Mouse (Mus musculus) kidney, embryonic 15.5 days (tissue): ENCODE measurements around the gene Clint1. TPM values are rescaled to one million over a fixed set of nuclear protein-coding genes. Genes with fewer than 3 reads are reported as not detected.

Source experiments
- ATAC-seq: fragments of 200-750 bp; cut with Nextera tagmentation; replicated peaks from 2 replicates; pipeline ENCODE4 v1.8.0; 2017; ENCODE audit warnings: moderate TSS enrichment; ENCODE audit not compliant: low FRiP score
- H3K27ac ChIP-seq: fragments of 300-500 bp; sonication (generic); 2 replicates; pipeline ENCODE4 v1.5.1; 2015; ENCODE audit warnings: mild to moderate bottlenecking, inconsistent platforms
- H3K27me3 ChIP-seq: fragments of 300-500 bp; sonication (generic); 2 replicates; pipeline ENCODE4 v1.6.1; 2015; ENCODE audit warnings: inconsistent platforms
- H3K36me3 ChIP-seq: fragments of 300-500 bp; sonication (generic); 2 replicates; pipeline ENCODE4 v1.6.1; 2015; ENCODE audit warnings: inconsistent platforms
- H3K4me1 ChIP-seq: fragments of 300-500 bp; sonication (generic); 2 replicates; pipeline ENCODE4 v1.6.1; 2015; ENCODE audit warnings: inconsistent platforms
- H3K4me2 ChIP-seq: fragments of 300-500 bp; sonication (generic); 2 replicates; pipeline ENCODE4 v1.6.1; 2015; ENCODE audit warnings: moderate library complexity, mild to moderate bottlenecking, inconsistent platforms
- H3K4me3 ChIP-seq: fragments of 300-500 bp; sonication (generic); replicated peaks from 2 replicates; pipeline ENCODE4 v1.5.1; 2015; ENCODE audit warnings: mild to moderate bottlenecking, inconsistent platforms
- H3K9ac ChIP-seq: fragments of 300-500 bp; sonication (generic); 2 replicates; pipeline ENCODE4 v1.6.1; 2015; ENCODE audit warnings: mild to moderate bottlenecking, inconsistent platforms
- H3K9me3 ChIP-seq: fragments of 300-500 bp; sonication (generic); replicated peaks from 2 replicates; pipeline ENCODE4 v1.6.1; 2016; ENCODE audit warnings: inconsistent platforms
- WGBS: fragments of 180-500 bp; shearing (Covaris S2); methylation state at CpG from one replicate; pipeline ENCODE4 v1.1.7; 2015; ENCODE audit warnings: mixed read lengths; 5-methylcytosine and 5-hydroxymethylcytosine counted together
- polyA plus RNA-seq: library from polyadenylated mRNA; unstranded; fragments of >200 nt; fragmentation: Nextera tagmentation; extraction: Ambion mirVana; gene quantifications from 2 replicates; pipeline ENCODE4 v1.2.1, GENCODE M21; 2015

Gene Clint1
- polyA plus RNA-seq, 1 experiment from 2014 or later: 97.8 TPM

GRCm38 (mm10) chr11:45849203-45849602 is 2.6 kb upstream of the Clint1 start:
- Histone ChIP-seq H3K9me3 (no peaks in the 10 kb centered on the region), H3K4me1 (peaks cover 27% of the 10 kb centered on the region), H3K4me2 (no peak overlapping the region), H3K36me3 (peaks cover 11% of the 10 kb centered on the region), H3K9ac (no peak overlapping the region), H3K27me3 (no peaks in the 10 kb centered on the region), H3K27ac (no peak overlapping the region), H3K4me3 (no peak overlapping the region)
- 76% methylated on average over 4 of the region's 4 CpGs for WGBS
- no peak for ATAC-seq

GRCm38 (mm10) chr11:45849859-45850258 is 2.0 kb upstream of the Clint1 start:
- peaks cover 16% of the 10 kb centered on the region for H3K36me3 ChIP-seq
- no peak overlapping the region for H3K4me3 ChIP-seq
- WGBS: 55% methylated on average over 3 of the region's 3 CpGs
- ATAC-seq: no peak
- no peaks in the 10 kb centered on the region for H3K27me3 ChIP-seq
- no peak overlapping the region for H3K4me2 ChIP-seq
- peaks cover 34% of the 10 kb centered on the region for H3K4me1 ChIP-seq
- H3K27ac ChIP-seq: no peak overlapping the region
- no peaks in the 10 kb centered on the region for H3K9me3 ChIP-seq
- no peak overlapping the region for H3K9ac ChIP-seq

- Histone ChIP-seq H3K27ac (no peak overlapping the region), H3K4me1 (peaks cover 38% of the 10 kb centered on the region), H3K9me3 (no peaks in the 10 kb centered on the region), H3K4me2 (no peak overlapping the region), H3K4me3 (no peak overlapping the region), H3K9ac (no peak overlapping the region), H3K27me3 (no peaks in the 10 kb centered on the region), H3K36me3 (peaks cover 18% of the 10 kb centered on the region)
- ATAC-seq: no peak
- 46% methylated on average over 3 of the region's 3 CpGs for WGBS
These were observed 1.5 kb upstream of the Clint1 start for GRCm38 (mm10) chr11:45850317-45850716.

GRCm38 (mm10) chr11:45852124-45852994 is 508 bp downstream of the Clint1 start:
- H3K27me3 ChIP-seq: no peaks in the 10 kb centered on the region
- H3K27ac ChIP-seq: peak overlapping the region; percentile 86
- H3K9me3 ChIP-seq: no peaks in the 10 kb centered on the region
- peak overlapping the region; percentile 59 for H3K4me2 ChIP-seq
- peaks cover 41% of the 10 kb centered on the region for H3K4me1 ChIP-seq
- peak overlapping the region; percentile 96 for H3K9ac ChIP-seq
- peak; percentile 68 for ATAC-seq
- WGBS: under 1% methylated on average over 45 of the region's 58 CpGs
- peaks cover 22% of the 10 kb centered on the region for H3K36me3 ChIP-seq
- peak overlapping the region; percentile 97 for H3K4me3 ChIP-seq

GRCm38 (mm10) chr11:45852995-45853317 is 1.1 kb downstream of the Clint1 start:
- 38% methylated on average over 6 of the region's 6 CpGs for WGBS

GRCm38 (mm10) chr11:45853916-45854315 is 2.1 kb downstream of the Clint1 start:
- Histone ChIP-seq H3K9me3 (no peaks in the 10 kb centered on the region), H3K9ac (no peak overlapping the region), H3K4me3 (peak overlapping the region; percentile 97; the same call in 1 of the 2 replicates), H3K36me3 (peaks cover 27% of the 10 kb centered on the region), H3K4me1 (peaks cover 37% of the 10 kb centered on the region), H3K27ac (no peak overlapping the region), H3K27me3 (no peaks in the 10 kb centered on the region), H3K4me2 (no peak overlapping the region)
- WGBS: 91% methylated on average over 2 of the region's 2 CpGs
- ATAC-seq: no peak

More at GRCm38 (mm10) chr11:45852995-45853317, 1.1 kb downstream of the Clint1 start:
- Histone ChIP-seq H3K27ac (peak overlapping the region; percentile 47), H3K9me3 (no peaks in the 10 kb centered on the region), H3K4me1 (peaks cover 37% of the 10 kb centered on the region), H3K27me3 (no peaks in the 10 kb centered on the region), H3K4me3 (peak overlapping the region; percentile 97), H3K9ac (peak overlapping the region; percentile 27; the same call in 1 of the 2 replicates), H3K4me2 (peak overlapping the region; percentile 59), H3K36me3 (peaks cover 22% of the 10 kb centered on the region)
- no peak for ATAC-seq

- H3K27ac ChIP-seq: 0 out of 2 replicates have a peak overlapping the region, but pooled peaks have one; percentile 10
- H3K4me2 ChIP-seq: peak overlapping the region; percentile 30; the same call in 1 of the 2 replicates
- peaks cover 27% of the 10 kb centered on the region for H3K36me3 ChIP-seq
- H3K4me1 ChIP-seq: peaks cover 37% of the 10 kb centered on the region
- no peak overlapping the region for H3K9ac ChIP-seq
- H3K27me3 ChIP-seq: no peaks in the 10 kb centered on the region
- no peak overlapping the region for H3K4me3 ChIP-seq
- 67% methylated on average over 7 of the region's 7 CpGs for WGBS
- no peak for ATAC-seq
- H3K9me3 ChIP-seq: no peaks in the 10 kb centered on the region
These were observed 2.5 kb downstream of the Clint1 start for GRCm38 (mm10) chr11:45854381-45854780.

- 57% methylated on average over 7 of the region's 7 CpGs for WGBS
- Histone ChIP-seq H3K4me2 (peak overlapping the region; percentile 30), H3K9ac (no peak overlapping the region), H3K9me3 (no peaks in the 10 kb centered on the region), H3K27ac (peak overlapping the region; percentile 37; the same call in 1 of the 2 replicates), H3K27me3 (no peaks in the 10 kb centered on the region), H3K4me1 (peaks cover 40% of the 10 kb centered on the region), H3K36me3 (peaks cover 31% of the 10 kb centered on the region), H3K4me3 (no peak overlapping the region)
- no peak for ATAC-seq
These were observed 3.7 kb downstream of the Clint1 start for GRCm38 (mm10) chr11:45855407-45856148.

GRCm38 (mm10) chr11:45856149-45856516 is 4.3 kb downstream of the Clint1 start:
- Histone ChIP-seq H3K4me2 (peak overlapping the region; percentile 30; the same call in 1 of the 2 replicates), H3K27me3 (no peaks in the 10 kb centered on the region), H3K36me3 (peaks cover 32% of the 10 kb centered on the region), H3K27ac (no peak overlapping the region), H3K4me3 (no peak overlapping the region), H3K9me3 (no peaks in the 10 kb centered on the region), H3K9ac (no peak overlapping the region), H3K4me1 (peaks cover 46% of the 10 kb centered on the region)
- no peak for ATAC-seq
- 70% methylated on average over 6 of the region's 6 CpGs for WGBS

GRCm38 (mm10) chr11:45861334-45861733 is 9.5 kb downstream of the Clint1 start:
- peaks cover 21% of the 10 kb centered on the region for H3K4me1 ChIP-seq
- H3K36me3 ChIP-seq: peaks cover 9% of the 10 kb centered on the region; the same call in 1 of the 2 replicates
- H3K27ac ChIP-seq: no peak overlapping the region
- H3K4me3 ChIP-seq: no peak overlapping the region
- H3K27me3 ChIP-seq: no peaks in the 10 kb centered on the region
- no peak for ATAC-seq
- H3K4me2 ChIP-seq: no peak overlapping the region
- 38% methylated on average over 7 of the region's 7 CpGs for WGBS
- no peaks in the 10 kb centered on the region for H3K9me3 ChIP-seq
- H3K9ac ChIP-seq: no peak overlapping the region

- WGBS: 70% methylated on average over 3 of the region's 3 CpGs
- no peak overlapping the region for H3K27ac ChIP-seq
- H3K9me3 ChIP-seq: no peaks in the 10 kb centered on the region
- no peak overlapping the region for H3K4me2 ChIP-seq
- H3K4me3 ChIP-seq: no peak overlapping the region
- no peak overlapping the region for H3K9ac ChIP-seq
- ATAC-seq: no peak
- H3K4me1 ChIP-seq: peaks cover 18% of the 10 kb centered on the region
- no peaks in the 10 kb centered on the region for H3K27me3 ChIP-seq
- 0 out of 2 replicates have a peak, but pooled peaks cover 4% of the 10 kb centered on the region for H3K36me3 ChIP-seq
These were observed 12.6 kb downstream of the Clint1 start for GRCm38 (mm10) chr11:45864409-45864808.

GRCm38 (mm10) chr11:45865861-45866260 is 14.0 kb downstream of the Clint1 start:
- H3K27me3 ChIP-seq: no peaks in the 10 kb centered on the region
- no peak overlapping the region for H3K27ac ChIP-seq
- peaks cover 20% of the 10 kb centered on the region for H3K4me1 ChIP-seq
- H3K4me2 ChIP-seq: no peak overlapping the region
- H3K36me3 ChIP-seq: no peaks in the 10 kb centered on the region
- ATAC-seq: no peak
- no peak overlapping the region for H3K4me3 ChIP-seq
- WGBS: 84% methylated on average over 2 of the region's 2 CpGs
- no peaks in the 10 kb centered on the region for H3K9me3 ChIP-seq
- no peak overlapping the region for H3K9ac ChIP-seq
